Mouse (Mus musculus) layer of hippocampus, adult 11-12 months (tissue): ENCODE measurements at regions not wholly inside any gene's neighbourhood (a gene's known extent, or its start where the extent isn't known, plus 50 kb on each side); places are given as distances from the start of the nearest gene placed in this dataset.

Experiments
- DNase-seq: peaks from one replicate; pipeline ENCODE4 v3.0.0; 2022; ENCODE audit warnings: low spot score

DNA sequence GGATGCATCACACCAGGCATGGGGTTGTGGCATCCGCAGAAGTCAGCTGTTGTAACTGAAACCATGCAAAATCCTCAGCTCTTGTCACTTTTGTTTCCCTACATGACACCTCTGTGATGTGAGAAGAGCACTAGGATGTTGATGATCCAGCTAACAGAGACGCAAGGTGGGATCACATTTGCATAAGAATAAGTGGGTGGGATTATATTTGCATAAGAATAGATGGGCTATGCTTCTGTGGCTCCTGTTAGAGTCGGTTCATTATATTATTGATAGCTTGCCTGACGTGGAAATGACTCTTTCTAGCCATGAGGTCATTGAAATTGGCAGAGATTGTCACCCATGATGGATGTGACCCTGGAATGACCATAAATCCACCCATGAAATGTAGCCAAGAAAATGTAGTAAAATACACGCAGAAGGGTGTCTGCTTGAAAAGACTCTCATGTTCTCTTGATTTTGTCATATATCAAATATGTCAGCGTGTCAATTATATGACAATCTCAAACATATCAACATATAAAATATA, 102.2 kb upstream of the Arg1 start:
- no peak for DNase-seq

DNA sequence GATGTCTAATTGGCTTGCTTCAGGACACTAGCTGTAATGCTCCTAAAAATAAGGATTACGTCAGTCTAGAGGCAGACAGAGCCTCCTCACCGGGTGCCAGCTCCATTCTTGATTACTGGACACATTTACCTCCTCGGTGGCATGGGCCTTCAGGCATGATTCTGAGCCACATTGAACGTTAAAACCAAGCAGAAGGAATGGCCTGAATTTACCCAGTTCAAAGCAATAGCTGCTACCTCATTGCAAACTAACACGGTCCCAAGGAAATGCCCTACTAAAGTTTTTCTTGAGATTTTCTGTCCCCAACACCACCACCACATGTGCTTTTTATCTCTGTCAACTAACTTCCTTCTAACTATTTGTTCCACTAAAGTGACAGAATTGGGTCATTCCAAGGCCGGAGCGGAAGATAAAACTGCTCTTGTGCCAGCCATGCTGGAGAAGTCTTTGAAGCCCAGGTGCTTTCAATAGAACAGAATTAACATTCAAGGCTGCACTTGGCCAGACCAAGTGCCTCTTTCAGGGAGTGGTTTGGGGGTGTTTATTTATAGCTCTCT, 96.4 kb upstream of the Arg1 start:
- peak; percentile 38 for DNase-seq

DNA sequence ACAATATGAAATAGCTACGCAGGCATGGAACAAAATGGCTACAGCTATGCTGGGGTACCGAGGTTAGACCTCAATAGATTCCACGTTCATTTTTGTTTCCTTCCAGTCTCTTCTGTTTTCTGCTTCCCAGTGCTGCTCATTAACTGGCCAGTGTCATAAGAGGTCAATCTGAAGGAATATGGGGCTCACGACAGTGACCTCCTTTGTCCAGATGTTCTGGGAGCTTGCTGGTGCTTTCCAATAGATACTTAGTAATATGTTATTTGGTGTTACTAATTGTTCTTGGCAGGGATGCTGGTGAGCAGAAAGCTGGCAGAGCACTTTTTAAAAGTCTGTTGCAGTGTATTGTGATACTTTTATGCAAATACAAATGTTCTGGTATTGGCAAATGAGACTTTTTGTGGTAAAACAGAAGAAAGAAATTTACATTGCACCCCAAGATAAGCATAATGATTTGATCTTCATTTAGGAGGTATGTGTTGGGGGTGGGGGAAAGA, 95.8 kb upstream of the Arg1 start:
- peak; percentile 29 for DNase-seq

DNA sequence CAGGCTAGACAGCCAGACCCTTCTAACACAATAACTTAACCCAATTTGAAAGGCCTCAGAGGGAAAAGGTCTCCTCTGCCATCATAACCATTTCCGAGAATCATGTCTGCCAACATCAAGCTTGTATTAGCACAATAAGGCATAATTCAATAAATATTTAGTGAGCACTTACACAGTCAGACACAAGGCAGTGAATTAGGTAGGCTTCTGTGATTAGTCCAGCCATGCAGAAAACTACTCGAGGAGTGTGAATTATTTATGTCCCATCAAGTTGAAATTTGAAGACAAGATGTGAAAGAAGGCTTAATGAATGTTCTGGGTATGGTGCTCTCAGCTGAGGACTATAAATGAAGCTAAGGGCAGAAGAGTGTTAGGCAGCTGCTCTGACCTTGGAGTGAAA, 91.7 kb upstream of the Arg1 start:
- no peak for DNase-seq

DNA sequence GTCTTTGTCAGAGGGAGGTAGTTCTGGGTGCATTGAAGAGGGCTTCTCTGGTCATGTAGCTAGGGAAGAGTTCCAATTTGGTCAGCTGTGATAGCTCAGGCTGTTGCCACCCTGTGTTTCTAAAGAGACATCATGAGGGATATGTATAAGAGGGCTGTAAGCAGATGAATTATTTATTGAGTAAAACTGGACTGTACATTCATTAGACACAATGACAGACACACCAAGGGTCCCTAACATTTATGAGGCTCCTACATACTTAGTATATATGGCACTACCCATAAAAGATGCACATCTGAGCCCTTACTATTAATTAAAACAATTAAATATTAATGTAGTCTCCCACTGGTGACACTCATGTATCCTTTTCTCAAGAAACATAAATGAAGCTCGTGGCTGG, 90.6 kb upstream of the Arg1 start:
- DNase-seq = no peak

DNA sequence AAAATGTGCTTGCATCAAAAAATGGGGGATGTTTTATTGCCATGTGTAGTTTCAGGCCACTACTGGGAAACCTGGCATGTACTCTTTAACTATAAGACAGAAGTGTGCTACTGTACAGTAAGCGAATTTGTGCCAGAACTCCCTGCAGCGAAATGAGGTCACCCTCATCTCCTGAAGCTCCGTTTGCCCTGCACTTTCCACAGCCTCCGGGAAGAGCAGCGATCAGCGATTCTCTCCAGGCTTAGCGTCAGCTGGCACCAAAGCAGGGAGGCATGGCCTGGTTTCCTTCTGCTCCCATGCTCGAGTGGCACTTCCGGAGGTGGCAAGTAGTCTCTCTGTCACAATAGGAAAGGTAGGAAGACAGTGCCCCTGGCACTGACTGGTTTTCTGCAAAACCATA, 88.8 kb upstream of the Arg1 start:
- no peak for DNase-seq

DNA sequence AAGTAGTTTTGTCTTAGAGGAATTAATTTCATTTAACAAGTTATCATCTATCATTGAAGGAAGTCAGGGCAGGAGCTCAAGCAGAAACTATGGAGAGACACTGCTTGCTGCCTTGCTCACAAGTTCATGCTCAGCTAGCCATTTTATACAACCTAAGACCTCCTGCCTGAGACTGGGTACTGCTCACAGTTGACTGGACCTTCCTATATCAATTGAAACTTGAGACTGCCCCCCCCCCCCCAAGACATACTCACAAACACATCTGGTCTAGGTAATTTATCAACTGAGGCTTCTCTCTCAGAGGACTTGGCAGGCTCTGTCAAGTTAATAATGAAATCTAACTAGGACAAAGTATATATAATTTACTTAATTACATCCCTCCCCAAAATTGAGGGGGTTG, 84.8 kb upstream of the Arg1 start:
- DNase-seq = no peak

DNA sequence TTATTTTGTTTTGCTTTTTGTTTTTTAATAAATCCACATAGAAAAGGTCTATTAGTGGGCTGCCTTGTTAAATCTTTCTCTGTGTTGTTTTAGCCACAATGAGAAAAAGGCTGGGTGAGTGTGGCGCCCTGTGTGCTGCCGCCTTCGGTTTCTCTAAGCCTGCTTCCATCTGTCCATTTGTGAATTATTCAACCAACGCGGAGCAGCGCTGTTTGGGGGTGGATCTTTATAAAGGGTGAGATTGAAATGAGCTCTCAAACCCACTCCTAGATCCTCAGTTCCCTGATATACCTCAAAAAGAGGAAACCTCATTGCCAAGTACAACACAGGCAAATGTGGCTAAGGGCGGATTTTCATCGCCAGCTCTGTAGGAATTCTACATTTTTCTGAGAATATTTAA, 74.0 kb upstream of the Arg1 start:
- peak; percentile 64 for DNase-seq

DNA sequence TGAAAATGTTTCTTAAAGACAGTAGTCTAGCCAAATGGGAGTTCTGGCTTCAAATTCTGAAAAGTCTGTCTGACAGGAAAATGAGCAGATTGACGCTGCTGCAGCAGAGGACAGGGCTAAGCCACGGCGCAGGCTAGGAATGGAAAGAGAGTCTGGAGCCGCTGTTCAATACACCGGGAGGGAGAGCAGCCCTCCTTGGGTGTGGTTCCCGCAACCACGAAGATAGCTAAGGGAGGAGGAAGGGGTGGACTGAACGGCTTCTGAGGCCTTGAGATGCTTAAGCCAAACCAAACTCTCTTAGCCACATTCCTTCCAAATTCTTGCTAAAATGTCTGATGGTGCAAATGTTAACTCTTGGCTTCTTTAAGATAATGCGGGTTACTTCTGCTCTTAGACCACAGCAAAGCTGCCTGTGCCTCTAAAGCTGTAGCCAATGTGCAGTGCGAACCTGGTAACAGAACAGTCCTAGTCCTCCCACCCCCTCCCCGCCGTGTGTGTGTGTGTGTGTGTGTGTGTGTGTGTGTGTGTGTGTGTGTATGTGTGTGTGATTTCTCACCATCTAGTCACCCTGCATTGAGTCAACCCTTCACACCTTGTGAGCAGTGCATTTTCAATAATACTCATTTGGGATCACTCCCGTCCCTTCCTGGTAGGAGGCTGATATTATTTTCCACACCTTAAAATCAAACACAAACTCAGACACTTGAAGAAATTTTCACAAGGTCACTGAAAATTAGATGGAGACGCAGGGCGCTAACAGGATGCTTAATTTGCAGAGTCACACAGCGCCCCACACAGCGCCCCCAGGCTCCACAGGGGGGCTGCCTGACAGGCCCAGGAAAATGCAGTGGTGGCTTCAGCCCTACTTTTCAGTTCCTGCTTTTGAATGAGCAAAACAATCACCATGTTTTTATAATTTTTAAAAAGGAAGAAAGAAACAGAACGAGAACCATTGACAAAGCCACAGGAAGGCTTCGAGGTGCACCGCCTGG, 73.2 kb upstream of the Arg1 start:
- DNase-seq = no peak

DNA sequence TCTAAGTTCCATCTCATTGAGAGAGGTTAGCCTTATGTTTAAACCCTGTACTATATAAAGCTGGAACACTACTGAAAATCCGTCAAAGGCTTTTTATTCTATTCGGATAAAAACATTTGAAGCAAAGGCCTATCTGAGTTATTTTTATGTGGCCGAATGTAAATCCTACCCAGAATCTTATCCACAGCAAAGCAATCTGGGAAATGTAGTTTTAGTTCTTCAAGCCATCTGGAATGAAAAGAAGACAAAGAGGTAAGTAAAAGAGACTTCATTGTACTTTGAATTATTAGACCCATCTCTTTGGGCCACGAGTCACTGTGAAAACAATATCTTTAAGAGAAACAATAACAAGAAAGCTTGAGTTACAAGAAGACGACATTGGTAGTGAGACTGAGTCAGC, 72.5 kb upstream of the Arg1 start:
- no peak for DNase-seq

DNA sequence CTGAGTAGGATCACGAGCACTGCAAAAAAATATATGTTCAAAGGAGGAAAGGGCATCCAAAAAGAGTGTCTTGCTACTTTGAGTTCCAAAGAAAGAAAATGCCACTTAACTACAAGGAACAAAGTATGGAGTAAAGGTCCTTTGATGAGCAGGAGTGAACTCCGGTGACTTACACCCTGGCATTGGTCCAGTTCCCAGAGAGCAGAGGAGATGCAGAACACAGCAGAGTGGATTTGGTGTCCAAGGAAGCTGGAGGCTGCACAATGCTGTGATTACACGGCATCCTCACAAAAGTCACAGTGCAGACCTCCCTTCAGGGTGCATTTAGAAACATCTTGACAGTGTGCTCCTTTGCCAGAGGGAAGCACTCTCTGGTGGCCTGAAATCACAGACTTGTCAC, 70.4 kb upstream of the Arg1 start:
- no peak for DNase-seq

DNA sequence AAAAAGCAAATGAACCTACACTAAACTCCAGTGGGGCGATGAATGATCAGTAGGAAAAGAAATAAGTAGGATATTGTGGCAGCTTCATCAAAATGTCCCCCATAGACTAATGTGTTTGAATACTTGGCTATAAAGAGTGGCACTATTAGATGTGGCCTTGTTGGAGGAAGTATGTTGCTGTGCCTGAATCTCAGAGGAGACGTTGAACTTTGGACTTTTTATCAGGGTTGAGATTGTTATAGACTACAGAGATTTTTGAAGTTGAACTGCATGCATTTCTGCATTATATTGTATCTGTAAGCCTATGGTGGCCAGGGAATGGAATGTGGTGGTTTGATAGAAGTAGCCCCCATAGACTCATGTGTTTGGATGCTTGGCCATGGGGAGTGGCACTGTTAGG, 68.5 kb upstream of the Arg1 start:
- no peak for DNase-seq

DNA sequence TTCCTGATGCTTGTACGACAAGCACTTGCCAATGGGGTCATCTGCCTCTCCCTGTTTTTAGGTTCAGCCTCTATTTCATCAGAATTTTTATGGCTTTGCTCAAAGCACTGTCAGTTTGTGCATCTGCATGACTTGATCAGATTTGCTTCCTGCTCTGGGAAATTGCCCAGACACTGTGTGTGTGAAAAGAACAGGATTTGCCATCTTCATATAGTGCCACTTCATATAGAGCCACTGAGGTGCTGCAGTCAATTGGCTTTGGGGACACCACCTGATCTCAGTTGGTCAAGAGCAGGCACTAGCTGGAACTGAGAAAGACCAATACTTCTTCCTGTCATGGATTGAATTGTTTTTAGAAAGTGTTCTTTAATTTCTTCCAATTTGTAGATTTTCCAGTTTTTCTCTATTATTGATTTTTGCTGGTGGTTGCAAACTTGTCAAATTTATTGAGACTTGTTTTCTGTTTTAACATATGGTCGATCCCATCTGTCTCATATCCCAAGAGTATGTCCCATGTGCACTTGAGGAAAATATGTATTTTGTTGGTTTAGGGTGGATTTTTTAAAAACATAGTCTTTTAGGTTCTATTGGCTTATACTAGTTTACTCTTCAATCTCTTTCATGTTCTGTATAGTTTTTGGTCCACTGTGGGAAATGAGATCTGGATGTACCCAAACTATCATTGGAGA, 62.8 kb upstream of the Arg1 start:
- no peak for DNase-seq

DNA sequence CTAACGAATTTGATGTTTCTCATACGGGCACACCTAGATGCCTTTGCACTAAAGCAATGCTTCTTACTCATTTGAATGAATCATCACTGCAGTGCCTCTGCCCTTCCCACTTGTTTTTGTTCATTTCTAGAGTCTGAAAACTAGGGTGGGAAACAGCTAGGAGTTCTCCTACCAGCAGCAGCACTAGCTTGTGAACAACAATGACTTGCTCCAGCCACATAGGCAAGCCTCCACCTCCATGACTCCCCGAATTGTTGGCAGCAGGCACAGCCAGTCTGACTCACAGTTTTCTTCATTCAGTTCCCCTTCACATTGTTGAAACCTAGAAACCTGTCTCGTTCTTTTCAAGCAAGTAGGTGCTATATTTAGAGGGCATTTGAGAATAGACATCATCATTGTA, 57.5 kb upstream of the Arg1 start:
- DNase-seq = no peak

DNA sequence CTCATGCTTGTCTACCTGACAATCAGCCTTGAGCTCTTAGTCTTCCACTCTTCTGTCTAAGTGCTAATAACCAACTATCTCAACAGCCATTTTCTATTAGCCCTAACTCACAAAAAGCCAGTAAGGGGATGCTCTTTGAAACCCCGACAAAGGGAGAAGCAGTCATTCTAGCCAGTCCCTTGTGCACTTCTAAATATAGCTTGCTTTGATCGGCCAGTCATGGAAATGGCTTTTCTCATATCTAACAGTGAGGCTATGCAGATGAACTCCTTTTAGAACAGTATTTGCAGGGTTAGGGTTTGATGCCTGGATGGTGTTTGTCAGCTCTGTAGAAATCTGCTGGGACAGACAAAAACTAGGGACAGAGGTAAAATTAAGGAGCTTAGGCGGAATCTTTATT, 54.5 kb upstream of the Arg1 start:
- no peak for DNase-seq
